Mouse (Mus musculus) mesoderm, embryonic 11.5 days (tissue): ENCODE data around the gene Odf3.
A peak's percentile ranks its signal among the peaks of the same experiment; 100 is the strongest.
"Not testable (repeated sequence)": the region's sequence is repeated elsewhere in the genome, so short reads cannot be mapped to it uniquely, and the experiment has no call there.

Experiments used
- DNase-seq: peaks from one replicate; pipeline ENCODE4 v3.0.0-alpha.2; 2012; ENCODE audit warnings: low read depth, low spot score

Gene Odf3

GRCm38 (mm10) chr7:140881696-140882468, 34.3 kb downstream of the Odf3 start, which contains the start of the genes Psmd13 and Sirt3:
Psmd13 (plus strand) TSS chr7:140881968.
Sirt3 (minus strand) TSS chr7:140882309.
- DNase-seq, result peak; percentile 95

GRCm38 (mm10) chr7:140882469-140882803, 34.8 kb downstream of the Odf3 start:
- no peak for DNase-seq

- DNase-seq, result not testable (repeated sequence)
Measured at GRCm38 (mm10) chr7:140890636-140891035, 43.0 kb downstream of the Odf3 start.

DNA sequence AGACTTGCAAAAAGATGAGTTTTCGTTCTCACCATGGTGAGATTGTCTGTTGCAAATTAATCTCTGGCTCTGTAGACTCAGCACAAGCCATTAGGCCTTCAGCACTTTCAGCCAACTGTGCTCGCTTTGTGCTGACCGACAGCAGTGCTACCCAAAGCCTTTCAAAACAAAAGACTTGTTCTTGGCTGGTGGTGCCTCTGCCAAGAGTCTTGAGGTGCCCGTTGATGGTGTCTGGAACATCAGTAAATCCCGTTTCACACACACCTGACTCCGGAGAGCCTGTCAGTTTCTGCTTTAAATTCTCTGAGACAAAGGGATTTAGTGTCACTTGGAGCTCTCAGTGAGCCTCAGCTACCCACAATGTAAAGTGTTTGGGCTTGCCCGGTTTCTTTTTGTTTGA, 46.4 kb downstream of the Odf3 start:
- no peak for DNase-seq

GRCm38 (mm10) chr7:140894611-140895010, 47.0 kb downstream of the Odf3 start:
- DNase-seq, result no peak

- DNase-seq, result no peak
Measured at GRCm38 (mm10) chr7:140897863-140898262, 50.3 kb downstream of the Odf3 start.

DNA sequence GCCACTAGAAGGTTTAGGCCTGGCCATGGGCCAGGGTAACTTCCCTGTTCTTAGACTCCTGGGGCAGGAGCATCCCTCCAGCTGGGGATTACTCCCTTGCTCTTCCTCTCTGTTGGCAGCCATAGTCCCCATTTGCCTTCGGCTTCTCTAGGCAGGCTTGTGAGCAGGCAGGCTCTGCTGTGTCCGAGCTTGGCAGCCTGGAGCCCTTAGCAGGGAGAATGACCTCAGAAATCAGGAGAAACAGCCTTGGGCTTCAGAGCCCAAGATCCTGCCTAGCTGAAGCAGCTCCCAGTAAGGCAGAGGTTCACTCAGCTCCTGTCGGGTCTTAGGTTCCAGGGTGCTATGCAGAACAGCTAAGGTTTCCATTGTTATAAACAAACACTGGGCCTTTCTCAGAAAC, 51.5 kb downstream of the Odf3 start:
- DNase-seq, result no peak

DNA sequence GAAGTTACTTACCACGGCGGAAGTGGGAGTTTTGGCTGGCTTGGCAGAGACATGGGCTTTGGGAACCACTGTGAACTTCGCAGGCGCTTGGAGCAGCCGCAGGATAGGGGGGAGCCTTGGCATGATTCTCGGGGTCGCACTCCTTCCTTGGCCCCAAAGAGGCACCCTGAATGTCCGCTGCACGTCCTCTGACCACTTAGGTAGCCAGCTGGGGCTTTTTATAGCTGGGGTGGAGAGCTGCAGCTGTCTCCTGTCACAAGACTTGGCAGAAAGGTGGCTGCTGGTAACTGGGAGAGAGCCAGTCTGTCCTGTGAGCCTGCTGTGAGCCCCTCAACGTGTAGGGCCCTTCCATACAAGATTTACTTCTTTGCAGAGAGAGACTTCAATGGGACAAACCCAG, 52.6 kb downstream of the Odf3 start, which contains the start of gene Cox8b:
TSS of gene Cox8b (minus strand) at position 227 of the 400 bp plus-strand sequence.
- no peak for DNase-seq
